Mouse (Mus musculus): ENCODE results near the gene Gstm3.
"Not testable (repeated sequence)": the region's sequence is repeated elsewhere in the genome, so short reads cannot be mapped to it uniquely, and the experiment has no call there.

Gstm3 gene

DNA sequence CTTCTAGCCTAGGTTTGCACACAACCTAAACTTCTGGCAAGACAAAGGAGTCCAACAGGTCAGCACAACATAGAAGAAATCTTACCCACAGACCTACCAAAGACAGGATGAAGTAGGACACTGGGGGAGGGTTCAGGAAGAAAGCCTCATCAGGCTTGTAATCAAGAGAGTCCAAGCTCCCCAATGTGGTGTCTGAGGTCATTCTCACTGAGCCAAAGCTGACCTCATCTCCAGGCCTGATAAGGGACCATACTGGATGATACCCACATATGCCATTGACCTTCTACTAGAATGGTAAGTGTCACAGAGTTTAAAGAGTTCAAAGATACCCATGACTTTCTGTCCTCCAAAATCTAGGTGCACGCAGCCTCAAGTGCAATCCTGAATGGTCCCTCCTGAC, 5.2 kb upstream of the Gstm3 start:
- DNase-seq (ENCODE audit: low read depth, low spot score): no peak

DNA sequence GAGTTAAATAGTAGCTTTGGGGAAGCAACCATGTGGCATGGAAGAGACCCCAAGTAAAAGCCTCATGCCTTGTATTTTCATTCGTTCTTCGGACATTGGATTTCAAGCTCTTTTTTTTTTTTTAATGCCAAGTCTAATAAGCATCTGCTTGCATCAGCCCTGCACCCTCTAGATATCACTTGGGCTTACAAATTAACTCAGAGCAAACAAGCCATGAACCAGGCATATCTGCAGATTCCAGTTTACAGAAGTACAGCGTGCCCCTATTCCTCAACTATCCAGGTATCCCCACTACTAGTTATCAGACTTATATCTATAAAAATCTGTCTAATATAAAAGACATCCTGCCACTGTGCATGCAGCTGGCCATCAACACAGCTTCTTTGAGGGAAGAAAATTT, 3.0 kb upstream of the Gstm3 start:
- no peak for DNase-seq (ENCODE audit: low read depth, low spot score)

DNA sequence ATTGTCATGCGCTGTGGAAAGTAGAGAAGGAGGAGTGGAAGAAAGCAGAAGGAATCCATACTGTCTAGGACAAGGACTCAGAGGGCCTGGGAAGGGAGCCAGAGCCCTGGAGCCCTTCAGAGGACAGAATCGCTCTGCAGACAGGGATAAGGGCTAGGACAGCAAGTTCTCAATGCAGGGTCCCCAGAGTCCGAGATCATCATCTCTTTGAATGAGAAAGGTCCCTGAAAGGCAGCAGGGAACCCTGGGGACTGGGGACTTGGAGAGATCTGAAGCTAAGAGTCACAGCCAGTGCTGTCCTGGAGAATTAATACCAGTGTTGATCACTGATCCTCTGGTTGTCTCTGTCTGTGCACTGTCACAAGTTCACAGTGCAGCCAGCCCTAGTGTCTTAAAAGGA, 2.0 kb upstream of the Gstm3 start:
- DNase-seq (ENCODE audit: low read depth, low spot score): not testable (repeated sequence)

DNA sequence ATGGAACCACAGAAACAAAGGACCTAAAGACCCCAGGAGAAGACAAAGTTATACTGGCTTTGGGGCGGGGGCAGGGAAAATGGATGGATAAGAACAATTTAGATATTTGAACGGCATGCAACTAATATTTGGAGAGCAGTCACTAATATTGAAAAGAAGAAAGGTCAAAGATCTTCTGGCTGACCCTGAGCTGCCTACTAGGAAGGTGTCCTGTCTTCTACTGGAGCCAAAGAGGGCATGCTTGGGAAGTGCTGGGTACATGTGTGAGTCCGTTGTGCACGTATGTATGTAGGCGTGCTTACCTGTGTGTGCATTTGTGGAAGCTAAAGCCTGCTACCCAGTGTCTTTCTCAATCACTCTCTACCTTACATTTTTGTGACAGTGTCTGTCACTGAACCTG, 2.5 kb downstream of the Gstm3 start:
- no peak for DNase-seq (ENCODE audit: low read depth, low spot score)

DNA sequence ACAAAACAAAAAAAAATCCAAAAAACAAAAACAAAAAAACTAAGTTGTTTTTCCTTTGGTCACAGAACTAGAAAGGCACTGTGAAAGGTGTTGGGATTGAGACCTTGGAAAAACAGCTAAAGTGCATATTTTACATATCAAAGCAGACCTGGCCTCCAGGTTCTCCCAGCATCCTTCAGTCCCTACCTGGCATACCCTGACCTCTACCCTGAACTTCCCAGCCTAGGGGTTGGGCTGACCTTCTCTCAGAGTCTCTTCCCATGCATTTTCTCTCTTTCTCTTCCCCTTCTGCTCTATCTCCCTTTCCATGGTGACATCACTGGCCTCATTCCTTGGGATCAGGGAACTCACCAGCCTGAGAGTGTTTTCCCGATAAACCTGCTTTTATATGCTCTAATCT, 3.5 kb downstream of the Gstm3 start:
- DNase-seq (ENCODE audit: low read depth, low spot score): no peak

DNA sequence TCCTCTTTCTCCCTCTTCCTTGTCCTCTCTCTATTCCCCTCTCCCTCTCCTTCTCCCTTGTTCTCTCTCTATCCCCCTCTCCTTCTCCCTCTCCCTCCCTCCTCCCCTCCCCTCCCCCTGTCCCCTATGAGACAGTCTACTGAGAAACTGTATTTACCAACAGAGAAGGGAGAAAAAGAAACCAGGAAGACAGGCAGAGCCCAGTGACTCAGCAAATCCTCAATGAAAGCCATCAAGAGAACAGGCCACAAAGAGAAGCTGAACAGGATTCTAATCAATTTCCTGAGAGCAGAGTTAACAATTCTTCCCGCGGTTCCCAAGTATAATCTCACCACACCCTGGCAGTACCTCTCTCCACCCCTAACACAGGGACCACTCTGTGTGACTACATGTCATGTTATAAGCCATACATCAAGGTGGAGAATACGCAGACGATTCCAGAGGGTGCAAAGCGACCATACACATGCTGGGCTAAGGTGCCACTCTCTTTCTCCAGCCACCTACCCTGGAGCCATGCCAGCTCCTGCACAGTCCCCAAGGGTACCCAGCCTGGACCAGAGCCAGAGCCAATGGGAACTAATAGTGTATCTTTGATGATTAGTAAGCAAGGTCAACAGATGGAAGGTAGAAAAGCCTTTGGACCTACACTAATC, 4.3 kb downstream of the Gstm3 start:
- no peak for DNase-seq (ENCODE audit: low read depth, low spot score)

DNA sequence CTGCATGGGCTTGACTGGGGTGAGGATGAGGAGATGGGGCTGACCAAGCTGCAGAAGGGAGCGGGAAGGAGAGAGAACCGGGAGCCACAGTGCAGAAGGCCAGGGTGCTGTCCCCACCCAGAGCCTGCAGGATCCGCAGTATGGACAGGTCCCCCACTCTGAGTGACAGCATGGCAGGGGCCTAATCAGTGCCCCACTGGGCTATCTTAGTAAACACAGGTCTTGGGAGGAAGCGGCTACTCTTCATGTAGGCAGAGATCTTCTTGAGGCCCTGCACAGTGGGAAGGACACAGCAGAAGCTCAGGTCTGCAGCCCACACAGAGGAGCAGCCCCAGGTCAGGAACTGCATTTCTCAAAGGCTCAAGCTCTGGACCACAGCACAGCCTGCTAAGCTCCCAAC, 5.1 kb downstream of the Gstm3 start:
- DNase-seq (ENCODE audit: low read depth, low spot score): no peak

DNA sequence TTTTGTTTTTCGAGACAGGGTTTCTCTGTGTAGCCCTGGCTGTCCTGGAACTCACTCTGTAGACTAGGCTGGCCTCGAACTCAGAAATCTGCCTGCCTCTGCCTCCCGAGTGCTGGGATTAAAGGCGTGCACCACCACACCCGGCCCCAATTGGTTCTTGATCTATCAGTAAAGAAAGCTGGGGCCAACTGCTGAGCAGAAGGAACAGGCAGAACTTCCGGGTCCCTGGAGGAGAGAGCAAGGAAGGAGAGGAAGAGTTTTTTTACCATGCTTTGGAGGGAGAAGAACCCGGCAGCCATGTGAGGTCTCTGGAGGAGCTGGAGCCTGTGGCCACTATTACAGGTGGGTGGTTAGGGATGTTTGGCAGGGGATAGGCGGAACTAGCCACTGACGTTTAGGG, 13.8 kb downstream of the Gstm3 start:
- not testable (repeated sequence) for DNase-seq (ENCODE audit: low read depth, low spot score)

DNA sequence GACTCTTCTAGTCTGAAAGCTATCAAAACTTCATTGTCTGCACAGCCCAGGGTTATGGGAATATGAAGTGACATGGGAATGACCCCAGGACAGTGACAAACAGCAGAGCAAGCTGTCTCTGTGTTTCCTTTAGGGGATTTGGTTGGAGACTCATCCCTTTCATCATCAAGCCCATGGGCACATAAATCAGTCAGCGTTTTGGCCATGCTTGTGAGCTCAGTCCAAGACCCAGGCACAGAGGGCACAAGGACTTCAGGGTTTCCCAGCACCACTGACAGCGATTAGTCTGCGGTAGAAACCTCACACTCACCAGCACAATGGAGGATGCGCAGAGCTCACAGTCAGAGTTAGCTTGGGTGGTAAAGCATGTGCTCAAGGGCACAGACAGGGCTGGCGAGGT, 15.2 kb downstream of the Gstm3 start:
- no peak for DNase-seq (ENCODE audit: low read depth, low spot score)

DNA sequence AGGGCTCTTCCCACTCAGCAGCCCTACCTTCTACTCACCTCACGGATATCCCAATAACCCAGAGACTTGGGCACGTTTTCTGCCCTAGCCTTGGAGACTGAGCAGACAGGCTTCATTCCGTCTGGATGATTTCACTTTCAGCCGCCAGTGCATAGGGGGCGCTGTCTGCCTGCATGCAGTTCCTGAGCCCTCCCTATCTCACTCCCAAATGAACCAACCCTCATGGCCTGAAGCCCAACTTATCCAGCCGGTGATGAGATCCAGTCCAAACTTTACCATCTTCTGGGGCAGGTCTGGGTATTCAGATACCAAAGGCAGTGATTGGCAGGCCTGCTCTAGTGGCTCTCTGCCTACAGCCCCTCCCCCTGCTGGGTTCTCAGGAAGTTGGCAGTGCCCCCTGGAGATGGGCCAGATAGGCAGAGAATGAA, 15.7 kb downstream of the Gstm3 start:
- no peak for DNase-seq (ENCODE audit: low read depth, low spot score)

DNA sequence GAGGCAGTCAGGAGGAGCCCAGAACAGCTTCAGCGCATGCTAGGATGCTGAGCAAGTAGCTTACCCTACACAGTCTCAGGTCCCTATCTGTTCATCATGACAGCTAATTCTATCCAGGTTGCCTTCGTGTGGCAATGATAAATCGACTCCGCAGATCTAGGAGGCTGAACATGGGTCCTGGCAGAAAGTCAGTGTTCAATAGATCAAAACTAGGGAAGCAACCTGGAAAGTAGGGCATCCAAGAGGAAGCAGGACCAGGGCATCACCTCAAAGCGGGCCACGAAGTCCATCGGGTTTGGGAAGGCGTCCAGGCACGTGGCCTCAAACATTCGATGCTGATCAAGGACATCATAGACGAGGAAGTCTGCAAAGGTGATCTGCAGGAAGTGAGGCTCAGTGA, 18.6 kb downstream of the Gstm3 start:
- no peak for DNase-seq (ENCODE audit: low read depth, low spot score)

DNA sequence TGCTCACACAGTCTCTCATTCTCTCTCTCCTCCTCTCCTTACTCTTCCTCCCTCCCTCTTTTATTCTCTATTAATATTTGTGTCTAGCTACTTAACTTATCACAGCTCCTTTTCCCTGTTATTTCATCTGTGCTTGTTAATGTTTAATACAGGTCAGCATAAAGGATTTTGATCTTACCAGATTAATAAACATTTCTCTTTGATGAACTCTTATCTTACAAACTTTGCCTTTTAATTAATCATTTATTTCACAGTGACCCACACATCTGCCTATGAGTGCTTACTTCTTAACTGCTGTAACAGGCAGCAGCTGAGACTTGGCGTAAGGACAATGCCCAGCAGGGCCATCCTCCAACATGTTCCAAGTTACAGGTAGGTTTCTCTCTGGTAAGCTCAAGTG, 19.6 kb downstream of the Gstm3 start:
- not testable (repeated sequence) for DNase-seq (ENCODE audit: low read depth, low spot score)

DNA sequence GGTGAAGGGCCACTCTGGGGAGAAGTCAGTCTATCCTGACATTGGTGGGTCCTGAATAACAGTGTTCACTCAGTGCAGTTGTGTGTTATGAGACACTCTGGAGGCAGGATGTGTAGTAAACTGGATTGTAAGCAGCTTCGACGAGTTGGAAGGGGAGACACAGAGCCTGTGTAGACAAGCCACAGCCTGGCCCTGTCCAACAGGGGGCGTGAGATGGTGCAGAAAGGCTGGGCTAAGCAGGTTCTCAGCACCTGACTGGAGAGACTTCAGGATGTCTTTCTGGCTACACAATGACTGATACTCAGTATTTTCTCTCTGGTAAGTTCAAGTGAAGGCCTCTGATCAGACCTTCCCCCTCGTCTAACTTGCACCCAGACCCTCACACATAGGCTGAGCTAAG, 23.4 kb downstream of the Gstm3 start:
- no peak for DNase-seq (ENCODE audit: low read depth, low spot score)

DNA sequence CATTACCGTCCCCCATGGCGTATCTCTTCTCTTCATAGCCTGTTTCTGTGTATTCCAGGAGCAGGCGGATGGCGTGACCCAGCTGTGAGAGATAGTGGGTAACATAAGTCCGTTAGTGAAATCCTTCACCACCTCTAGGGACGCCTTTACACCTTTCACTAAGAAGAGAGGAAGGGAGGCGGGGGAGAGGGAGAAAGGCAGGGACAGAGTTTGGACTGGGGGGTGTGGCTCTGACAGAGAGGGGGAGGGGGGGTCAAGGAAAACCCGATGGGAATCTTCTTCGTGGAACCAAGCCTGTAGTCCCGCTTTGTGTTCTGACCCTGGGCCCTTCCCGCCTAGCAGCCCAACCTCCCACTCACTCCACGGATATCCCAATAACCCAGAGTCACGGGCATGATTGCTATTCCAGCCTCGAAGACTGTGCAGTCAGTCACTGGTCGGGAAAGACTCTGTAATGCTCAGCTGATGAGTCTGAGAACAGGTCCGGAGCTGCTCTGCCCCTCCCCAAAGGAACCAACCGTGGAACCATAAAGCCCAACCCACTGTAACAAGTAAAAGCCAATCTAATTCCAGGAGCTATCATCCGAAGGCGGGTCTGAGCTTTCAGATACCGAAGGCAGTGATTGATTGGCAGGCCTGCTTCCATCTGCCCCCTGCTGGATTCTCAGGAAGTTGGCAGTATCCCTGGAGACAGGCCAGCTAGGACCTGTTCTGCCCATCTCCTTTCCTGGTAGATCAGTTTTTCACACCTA, 25.7 kb downstream of the Gstm3 start, which contains the start of gene Gstm6:
TSS of gene Gstm6 (minus strand) at position 511 of the 752 bp plus-strand sequence.
- DNase-seq (ENCODE audit: low read depth, low spot score): peak; percentile 36

DNA sequence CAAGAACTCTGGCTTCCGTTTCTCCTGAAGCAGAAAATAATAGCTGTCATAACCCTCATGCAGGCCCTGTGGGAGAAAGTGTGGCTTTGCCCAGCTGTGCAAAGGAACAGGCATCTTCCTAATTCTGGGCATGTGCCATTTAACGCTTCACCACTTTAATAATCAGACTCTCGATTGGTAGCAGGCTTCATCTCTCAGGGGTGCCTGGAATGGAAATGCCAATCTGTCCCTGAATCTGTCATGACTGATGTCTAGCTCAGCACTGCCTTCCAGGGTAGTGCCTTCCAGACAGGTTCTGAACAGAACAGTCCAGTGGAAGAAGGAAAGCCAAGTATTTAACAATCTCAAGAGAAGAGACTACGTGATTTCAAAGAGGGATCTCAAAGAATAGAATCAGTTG, 27.8 kb downstream of the Gstm3 start:
- no peak for DNase-seq (ENCODE audit: low read depth, low spot score)

DNA sequence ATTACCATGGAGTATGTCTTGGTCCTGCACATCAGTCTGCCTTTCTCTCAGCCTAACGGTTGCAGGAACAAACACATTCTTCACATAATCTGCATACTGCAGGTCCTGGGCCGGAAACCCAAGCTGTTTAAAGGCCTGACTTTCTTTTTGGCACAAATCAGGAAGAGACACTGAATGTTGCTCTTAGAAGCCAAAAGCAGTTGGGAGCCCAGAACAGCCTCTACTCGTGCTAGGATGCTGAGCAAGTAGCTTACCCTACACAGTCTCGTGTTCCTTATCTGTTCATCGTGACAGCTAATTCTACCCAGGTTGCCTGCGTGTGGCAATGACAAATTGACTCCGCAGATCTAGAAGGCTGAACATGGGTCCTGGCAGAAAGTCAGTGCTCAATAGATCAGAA, 28.6 kb downstream of the Gstm3 start:
- no peak for DNase-seq (ENCODE audit: low read depth, low spot score)

DNA sequence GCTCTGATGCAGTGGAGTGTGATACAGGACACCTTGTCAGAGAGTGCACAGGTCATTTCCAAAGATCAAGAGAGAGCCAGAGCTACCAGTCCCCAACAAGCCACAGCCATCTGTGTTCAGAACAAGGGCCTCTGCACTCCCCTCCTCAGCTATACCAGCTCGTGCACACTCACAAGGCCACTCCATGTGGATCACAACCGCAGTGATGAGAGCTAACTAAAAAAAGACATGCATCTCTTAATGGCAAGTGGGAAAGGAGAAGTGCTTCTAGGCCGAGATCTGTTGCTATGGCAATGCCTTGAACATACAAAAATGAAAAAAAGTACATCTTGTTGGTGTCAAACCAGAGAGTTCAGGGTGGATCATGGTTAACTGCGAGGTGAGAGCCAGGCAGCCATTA, 29.3 kb downstream of the Gstm3 start:
- no peak for DNase-seq (ENCODE audit: low read depth, low spot score)

DNA sequence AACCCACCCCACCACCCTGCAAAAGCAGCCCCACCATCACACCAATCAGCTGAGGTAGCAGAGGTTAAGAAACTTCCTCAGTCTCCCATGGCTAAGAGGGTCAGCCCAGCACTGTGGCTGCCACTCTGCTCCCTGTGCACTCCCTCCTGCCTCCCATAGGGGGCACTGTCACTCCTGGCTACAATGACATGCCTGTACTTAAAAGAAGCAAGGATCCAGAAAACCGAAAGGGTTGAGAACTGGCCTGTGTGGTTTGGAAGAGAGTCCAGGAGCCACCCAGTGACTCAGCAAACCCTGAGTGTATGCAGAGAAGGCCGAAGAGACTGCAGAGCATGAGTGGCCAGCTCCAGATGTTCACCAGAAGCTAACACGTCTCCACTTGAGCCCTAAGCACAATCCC, 29.7 kb downstream of the Gstm3 start:
- no peak for DNase-seq (ENCODE audit: low read depth, low spot score)

DNA sequence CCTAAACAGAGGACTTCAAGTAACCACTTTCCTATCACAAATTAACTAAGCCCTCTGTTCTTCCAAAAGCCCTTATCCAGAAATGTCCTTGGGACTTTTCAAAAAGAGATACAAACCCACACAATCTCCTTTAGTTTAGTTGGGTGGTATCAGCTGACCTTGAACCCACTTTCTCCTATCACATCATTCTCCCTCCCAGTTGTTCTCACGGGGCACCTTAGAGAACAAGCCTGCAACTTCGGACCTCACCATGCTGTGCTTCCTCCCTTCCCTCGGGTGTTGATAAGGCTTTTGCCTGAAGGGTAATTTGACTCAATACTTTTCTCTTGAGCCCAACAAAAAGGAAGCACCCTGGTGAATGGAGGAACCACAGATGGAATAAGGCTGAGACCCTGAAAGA, 33.2 kb downstream of the Gstm3 start:
- DNase-seq (ENCODE audit: low read depth, low spot score): no peak

DNA sequence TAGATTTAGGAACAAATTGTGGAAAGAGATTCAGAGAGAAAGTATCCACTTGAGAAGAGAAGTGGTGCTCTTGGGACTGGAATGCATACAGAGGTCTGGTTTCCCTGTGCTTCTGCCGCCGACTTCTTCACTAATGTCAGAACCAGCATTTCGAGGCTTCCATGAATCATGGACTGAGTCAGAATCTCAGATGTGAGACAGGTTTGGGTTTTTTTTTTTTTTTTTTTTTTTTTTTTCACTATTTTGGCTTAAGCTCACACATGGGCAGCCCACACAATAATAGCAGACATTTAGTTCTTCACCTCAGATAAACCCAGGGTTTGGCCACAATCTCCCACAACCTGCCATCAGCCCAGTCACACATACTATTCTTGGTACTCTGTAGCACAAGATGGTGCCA, 33.8 kb downstream of the Gstm3 start:
- no peak for DNase-seq (ENCODE audit: low read depth, low spot score)

DNA sequence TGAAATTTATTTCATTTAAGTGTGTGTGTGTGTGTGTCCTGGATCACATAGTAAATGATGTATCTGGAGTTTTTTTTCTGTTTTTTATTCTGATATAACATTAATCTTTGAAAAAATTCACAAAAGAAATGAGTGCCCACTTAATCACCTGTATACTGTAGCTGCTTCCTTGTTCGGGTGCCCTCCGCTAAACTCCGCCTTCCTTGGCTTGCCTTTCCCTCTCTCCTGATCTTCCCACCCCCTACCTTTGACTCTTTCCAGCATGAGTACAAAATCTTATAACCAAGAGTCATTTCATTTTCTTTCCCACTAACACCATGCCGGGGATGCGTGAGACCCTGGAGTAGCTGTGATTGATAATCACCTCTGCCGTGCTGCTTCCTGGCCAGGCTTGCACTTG, 37.0 kb downstream of the Gstm3 start:
- DNase-seq (ENCODE audit: low read depth, low spot score): no peak

DNA sequence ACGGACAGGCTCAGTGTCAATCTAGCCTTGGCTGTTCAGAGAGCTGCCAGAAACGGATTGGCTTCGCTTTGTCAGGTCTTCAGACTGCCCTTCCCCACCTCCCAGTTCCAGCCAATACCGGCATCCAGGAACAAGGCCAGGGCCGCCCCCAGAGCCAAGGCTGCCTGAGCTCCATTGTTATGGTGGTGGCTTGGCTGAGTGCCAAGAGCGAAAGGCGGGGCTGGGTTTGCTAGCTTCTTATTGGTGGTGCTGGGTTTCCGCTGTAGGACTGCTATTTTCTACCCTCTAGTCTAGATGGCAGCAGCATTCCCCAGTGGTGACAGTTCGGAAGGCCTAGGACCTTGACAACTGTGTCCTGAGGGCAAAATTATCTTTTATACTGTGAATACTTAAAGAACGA, 37.4 kb downstream of the Gstm3 start, which contains the start of gene Gstm7:
TSS of gene Gstm7 (minus strand) at position 148 of the 400 bp plus-strand sequence.
- peak; percentile 89 for DNase-seq (ENCODE audit: low read depth, low spot score)

DNA sequence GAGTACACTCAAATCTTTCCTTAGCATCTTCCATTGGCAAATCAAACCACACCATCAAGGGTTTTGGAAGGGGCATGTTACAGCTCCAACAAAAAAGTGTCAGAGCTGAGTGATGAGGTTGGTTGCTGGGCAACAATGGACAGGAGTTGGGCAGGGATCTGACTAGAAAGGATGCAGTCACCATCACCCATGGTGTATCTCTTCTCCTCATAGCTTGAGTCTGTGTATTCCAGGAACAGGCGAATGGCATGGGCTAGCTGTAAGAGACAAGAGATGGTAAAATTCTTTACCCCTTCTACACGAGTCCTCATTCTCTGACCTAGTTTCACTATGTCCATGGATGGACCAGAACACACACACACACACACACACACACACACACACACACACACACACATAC, 37.9 kb downstream of the Gstm3 start:
- DNase-seq (ENCODE audit: low read depth, low spot score): no peak
